Mouse (Mus musculus): ENCODE data around the gene Hdac9.

Hdac9 gene

GRCm38 (mm10) chr12:34220051-34220926 is 696.6 kb downstream of the Hdac9 start:
- peak; percentile 45 for DNase-seq (ENCODE audit: low read depth, low spot score)

- DNase-seq (ENCODE audit: low read depth, low spot score): no peak
Observed at GRCm38 (mm10) chr12:34218561-34218960, 698.3 kb downstream of the Hdac9 start.

DNA sequence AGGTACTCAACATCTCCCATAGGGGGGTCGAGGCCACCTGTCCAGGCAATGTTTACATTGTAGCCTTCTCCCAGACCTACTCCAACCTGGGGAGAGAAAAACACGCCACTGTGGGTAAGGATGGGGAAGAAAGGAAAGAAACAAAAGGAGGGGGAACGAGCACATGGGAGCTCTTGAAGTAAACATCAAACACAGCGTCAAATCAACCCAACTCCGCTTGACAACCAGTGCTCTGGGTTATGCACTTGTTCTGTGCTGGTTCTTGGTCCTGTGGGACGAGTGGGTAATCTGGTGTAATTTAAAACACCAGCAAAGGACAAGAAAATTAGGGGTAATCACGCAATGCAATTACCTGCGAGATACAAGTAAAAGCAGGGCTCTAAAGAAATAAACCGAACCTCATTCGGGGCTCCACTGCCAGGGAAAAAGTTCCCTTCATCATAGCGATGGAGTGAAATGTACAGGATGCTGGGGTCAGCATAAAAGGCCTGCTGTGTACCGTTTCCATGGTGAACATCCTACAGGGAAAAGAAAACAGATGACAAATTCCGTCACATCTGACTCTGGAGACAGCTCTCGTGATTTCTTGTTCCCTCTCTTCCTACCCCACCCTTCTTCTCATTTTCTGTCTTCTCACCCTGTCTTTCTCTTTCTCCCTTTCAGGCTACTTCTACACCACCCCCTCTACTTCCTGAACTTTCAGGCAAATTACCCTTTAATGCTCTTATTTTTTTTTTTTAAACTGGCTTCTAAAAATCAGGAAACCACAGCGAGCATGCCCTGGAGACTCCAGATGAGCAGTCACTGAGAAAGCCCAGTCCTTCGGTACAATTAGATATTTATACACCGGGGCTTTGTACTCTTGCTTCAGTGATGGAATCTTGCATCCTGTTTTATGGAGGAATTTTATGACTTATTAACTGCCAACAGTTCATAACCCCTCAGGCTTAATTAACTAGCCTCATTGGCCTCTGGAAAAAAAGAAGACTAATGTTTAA is 701.6 kb downstream of the Hdac9 start:
- DNase-seq (ENCODE audit: low read depth, low spot score): no peak

DNA sequence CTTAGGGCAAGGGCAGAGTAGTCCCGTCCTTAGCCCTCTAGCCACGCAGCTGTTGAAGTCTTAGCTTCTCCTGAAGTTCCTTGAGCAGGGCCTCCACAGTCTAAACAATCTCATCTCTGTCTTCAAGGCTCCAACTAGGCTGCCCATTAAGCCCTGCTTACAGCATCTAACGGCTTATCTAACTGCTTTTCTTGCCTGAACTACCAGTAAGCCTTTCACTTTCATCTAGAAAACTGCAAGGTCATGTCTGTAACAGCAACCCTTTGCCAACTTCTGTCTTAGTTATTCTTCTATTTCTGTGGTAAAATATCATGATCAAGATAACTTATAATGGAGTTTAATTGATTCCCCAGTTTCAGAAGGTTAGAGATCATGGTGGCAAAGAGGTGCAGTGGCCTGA is 704.7 kb downstream of the Hdac9 start:
- DNase-seq (ENCODE audit: low read depth, low spot score): no peak

DNA sequence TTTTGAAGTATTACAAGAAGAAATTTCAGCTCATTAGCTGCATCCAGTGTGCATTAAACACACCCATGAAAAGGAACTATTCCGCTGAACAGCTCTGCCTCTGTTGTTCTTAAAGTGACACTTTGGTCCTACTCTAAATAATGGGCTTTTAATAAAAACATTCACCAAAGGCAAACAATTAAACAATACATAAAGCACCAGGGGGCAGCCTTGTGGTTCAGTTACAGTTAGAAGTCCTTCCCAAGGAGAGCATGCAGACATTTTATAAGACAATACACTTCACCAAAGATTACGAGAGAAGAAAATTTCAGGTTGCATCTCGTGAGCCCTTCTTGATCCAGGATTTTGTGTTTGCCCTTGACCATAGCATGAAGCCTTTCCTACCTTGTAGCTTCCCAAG is 715.4 kb downstream of the Hdac9 start:
- DNase-seq (ENCODE audit: low read depth, low spot score): peak; percentile 62

DNA sequence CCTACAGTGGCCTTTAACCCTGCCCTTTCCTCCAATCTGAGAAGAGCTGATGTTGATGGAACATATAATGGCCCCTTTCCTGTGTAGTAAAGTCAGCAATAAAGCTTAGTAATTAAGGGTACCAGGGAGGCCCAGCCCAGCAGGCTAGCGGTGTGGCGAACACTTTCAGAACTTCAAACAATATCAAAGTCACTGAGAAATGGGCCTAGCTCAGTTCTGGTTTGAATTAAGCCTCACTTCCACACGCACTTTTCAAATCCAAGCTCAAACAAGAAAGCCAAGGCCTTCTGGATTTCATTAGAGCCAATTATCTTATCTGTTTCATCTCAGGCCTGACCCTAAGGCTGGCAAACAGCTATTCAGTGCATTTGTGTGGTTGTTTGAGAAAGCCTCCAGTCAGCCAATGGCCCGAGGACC is 716.9 kb downstream of the Hdac9 start:
- DNase-seq (ENCODE audit: low read depth, low spot score): no peak

- DNase-seq (ENCODE audit: low read depth, low spot score): no peak
Observed at GRCm38 (mm10) chr12:34195155-34195828, 721.6 kb downstream of the Hdac9 start.

DNA sequence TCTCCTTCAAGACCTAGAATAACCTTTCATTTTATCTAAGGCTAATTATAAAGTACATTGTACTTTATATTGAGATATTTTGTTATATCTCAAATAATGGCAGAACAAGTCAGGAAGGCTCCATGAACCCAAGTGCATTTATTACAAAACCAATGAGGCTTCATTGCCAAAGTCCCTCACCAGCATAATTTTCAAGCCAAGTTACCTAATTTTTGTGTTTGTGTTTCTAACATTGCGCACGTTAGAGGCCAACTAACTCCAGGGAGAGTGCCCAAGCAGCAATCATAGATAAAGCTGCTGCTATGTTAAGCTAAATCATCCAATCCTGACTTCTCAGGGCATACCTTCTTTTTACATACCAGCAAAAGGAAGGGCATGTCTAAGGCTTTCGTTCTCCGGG is 722.8 kb downstream of the Hdac9 start:
- DNase-seq (ENCODE audit: low read depth, low spot score): no peak

- no peak for DNase-seq (ENCODE audit: low read depth, low spot score)
Observed at GRCm38 (mm10) chr12:34191246-34191645, 725.6 kb downstream of the Hdac9 start.

GRCm38 (mm10) chr12:34178931-34179330 is 738.0 kb downstream of the Hdac9 start:
- peak; percentile 31 for DNase-seq (ENCODE audit: low read depth, low spot score)

GRCm38 (mm10) chr12:34176790-34177189 is 740.1 kb downstream of the Hdac9 start:
- DNase-seq (ENCODE audit: low read depth, low spot score): no peak

GRCm38 (mm10) chr12:34173036-34173435 is 743.9 kb downstream of the Hdac9 start:
- no peak for DNase-seq (ENCODE audit: low read depth, low spot score)

- DNase-seq (ENCODE audit: low read depth, low spot score): no peak
Observed at GRCm38 (mm10) chr12:34170601-34171000, 746.3 kb downstream of the Hdac9 start.

DNA sequence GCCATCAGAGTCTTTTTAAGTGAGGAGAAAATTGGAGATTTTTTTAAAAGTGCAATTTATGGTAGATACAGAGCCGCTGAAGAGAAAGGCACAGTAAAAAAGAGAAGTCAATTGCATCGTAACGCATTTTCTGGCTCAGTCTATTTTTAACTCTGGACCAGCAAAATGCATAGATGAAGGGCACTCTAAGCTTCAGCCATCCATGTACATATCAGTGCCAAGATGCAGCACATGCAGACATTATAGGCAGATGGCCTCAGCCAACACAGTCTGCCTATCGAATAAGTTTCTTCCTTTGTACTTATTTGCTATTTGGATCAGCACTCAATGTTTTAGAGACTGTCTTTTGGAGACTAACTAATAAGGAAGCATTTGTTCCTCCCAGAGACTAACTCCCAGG is 751.2 kb downstream of the Hdac9 start:
- DNase-seq (ENCODE audit: low read depth, low spot score): no peak

GRCm38 (mm10) chr12:34156301-34156700 is 760.6 kb downstream of the Hdac9 start:
- DNase-seq (ENCODE audit: low read depth, low spot score): no peak

DNA sequence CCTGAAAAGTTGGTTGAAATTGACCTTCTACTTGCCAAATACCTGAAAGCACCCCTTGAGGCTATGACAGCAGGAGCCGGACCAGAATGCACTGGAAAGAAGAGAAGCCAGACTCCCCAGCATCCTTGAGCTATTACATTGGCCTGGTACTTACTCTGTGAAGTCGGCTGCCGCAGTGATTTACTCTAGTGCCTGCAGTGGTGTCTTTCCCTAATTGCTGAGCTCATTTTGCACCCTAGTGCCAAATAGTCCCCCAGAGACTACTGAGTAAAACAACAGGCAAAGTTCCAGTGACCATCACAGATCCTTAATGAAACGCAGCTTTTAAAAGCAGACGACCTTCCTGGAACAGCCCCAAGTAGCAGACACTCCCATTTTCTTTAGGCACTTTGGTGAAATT is 761.2 kb downstream of the Hdac9 start:
- peak; percentile 14 for DNase-seq (ENCODE audit: low read depth, low spot score)

- no peak for DNase-seq (ENCODE audit: low read depth, low spot score)
Observed at GRCm38 (mm10) chr12:34154757-34155156, 762.1 kb downstream of the Hdac9 start.

DNA sequence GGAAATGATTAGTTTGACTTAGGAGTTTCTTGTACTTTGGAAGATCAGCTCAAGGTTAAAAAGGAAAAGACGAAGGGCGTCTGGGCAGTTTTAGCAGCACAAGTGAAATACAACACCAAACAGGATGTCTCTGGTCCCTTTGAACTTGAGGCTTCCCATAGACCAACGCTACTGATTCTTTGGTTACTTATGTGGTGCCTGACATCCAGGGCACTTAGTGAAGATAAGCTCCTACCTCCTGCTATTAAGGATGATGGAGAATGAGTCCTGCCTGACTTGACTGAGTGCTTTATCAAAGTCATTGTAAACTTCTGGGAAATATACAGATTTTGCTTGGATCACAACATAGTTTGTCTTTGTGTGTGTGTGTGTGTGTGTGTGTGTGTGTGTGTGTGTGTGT is 765.6 kb downstream of the Hdac9 start:
- DNase-seq (ENCODE audit: low read depth, low spot score): no peak

DNA sequence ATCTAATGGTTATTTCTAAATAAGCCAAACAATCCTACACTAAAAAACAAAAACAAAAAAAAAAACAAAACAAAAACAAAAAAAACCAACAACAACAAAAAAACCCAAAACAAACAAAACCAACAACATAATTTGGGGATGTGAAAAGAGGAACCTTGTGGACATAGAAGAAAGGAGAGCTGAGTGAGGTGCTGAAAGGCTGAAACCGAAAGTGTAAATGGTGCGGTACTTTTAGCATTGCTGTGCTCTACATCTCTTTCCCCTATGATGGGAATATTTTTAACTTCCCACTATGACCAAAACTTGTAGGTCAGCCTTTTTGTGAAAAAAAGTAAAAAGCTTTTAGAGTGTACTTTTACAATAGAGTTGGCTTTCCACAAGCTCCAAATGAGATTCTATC is 774.2 kb downstream of the Hdac9 start:
- no peak for DNase-seq (ENCODE audit: low read depth, low spot score)

- no peak for DNase-seq (ENCODE audit: low read depth, low spot score)
Observed at GRCm38 (mm10) chr12:34113336-34113735, 803.6 kb downstream of the Hdac9 start.

DNA sequence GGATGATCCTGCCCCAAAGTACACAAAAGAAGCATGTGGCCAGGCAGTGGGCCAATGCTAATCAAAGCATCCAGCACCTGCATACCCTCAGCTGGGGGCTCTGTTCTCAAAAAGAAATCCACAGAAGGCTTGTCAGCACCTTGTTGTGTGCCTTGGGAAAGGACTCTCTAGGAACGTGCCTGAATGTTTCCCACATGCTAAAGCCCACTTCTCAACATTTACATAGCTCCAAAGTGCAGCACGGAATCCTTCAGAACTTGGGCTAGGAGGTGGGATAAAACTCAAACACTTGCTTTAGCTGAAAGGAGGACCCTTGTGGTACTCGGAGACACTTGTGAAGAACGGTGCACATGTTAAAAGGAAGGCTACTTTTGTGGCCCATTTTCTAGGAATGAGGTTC is 823.9 kb downstream of the Hdac9 start:
- DNase-seq (ENCODE audit: low read depth, low spot score): no peak

DNA sequence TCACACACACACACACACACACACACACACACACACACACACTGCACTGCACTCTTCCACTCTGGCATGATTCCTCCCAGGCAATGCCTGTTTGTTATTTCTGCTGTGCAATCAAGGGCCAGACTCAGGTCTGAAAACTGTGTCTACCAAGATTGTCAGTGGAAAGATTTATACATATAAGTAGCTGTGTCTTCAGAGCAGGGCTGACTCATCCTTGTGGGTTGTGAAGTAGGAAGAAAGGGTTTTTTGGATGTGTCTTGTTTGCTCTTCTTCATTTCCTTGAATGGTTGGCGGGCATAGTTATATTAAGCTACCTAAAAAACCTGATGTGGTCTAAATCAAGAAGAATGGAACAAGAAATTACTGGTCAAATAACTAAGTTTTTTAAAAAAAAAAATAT is 825.0 kb downstream of the Hdac9 start:
- DNase-seq (ENCODE audit: low read depth, low spot score): peak; percentile 66

All from 3T3-L1 (cell line).